In the genomic region with DNA sequence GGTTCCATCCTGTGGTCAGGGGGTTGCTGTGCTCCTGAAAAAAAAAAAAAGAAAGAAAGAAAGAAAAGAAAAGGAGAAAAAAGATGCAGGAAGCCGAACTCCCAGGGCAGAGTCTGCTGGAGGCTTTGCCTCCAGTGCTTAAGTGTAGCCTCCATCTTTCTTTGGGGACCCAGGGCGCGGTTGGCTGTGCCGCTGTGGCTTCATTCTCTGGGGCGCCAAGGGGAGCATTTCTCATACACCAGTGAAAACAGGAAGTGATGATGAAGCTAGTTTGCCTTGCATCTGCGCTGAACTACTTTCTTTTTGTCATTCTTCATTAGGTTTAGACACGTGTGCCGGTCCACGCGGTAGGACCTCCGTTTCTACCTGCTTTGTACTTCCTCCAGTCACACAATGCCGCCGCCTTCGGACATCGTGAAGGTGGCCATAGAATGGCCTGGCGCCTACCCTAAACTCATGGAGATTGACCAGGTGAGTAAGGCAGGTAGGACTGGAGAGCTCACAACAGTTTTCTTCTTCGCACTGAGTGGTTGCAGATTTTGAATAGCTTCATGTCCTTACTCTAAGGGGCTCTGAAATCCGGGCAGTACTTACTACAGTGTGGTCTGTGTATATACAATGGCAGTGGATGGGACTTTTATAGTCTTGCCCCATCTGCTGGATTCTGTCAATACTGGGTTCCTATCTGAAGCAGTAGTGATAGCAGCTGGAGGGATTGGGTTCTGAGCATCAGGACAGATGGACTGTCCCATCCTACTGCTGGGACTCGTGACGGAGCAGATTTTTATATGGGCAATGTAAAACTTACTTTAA, we compare ENCODE assay signal across 9 mouse cellular contexts.
DNase-seq lines count a peak whose midpoint lies in the region; ATAC-seq and TF ChIP-seq lines count a peak whose summit lies in the region.
"Had no signal": no experiment of that assay in that cellular context is flagged by ENCODE, and none has a peak within 500 bp of the region (broad histone marks: within the 10 kb centered on the region; RNA-seq: fewer than 3 reads in every experiment).

No protein-coding gene starts in this region.

- H3K4me3 ChIP-seq in gastrocnemius, adult 2 months = peak overlapping the region; percentile 59
- peak overlapping the region; percentile 83 for H3K4me3 ChIP-seq in bone marrow macrophage, adult 2 months (ENCODE audit: insufficient read depth, low read length)
- H3K4me3 ChIP-seq in liver, embryonic 16.5 days (ENCODE audit: low read depth, low read length) = peak overlapping the region; percentile 39
- H3K4me3 ChIP-seq: myocyte had no signal

- no peak for TF ChIP-seq POLR2A in bone marrow macrophage, adult 2 months (IDR thresholded peaks at IDR 0.05; ENCODE audit: borderline replicate concordance, low read depth, low read length)

- H3K27me3 ChIP-seq in liver, embryonic 16.5 days (ENCODE audit: control insufficient read depth, insufficient read depth, low read depth, low read length) = peaks cover 13% of the 10 kb centered on the region

- H3K36me3 ChIP-seq in liver, embryonic 16.5 days (ENCODE audit: control insufficient read depth, insufficient read depth) = no peaks in the 10 kb centered on the region

- H3K4me2 ChIP-seq in liver, embryonic 16.5 days (ENCODE audit: low read depth, low read length) = peak overlapping the region; percentile 39

- TF ChIP-seq CTCF in gastrocnemius, adult 2 months (IDR thresholded peaks at IDR 0.05) = peak; percentile 13; the same call in 1 of the 2 replicates
- TF ChIP-seq CTCF in bone marrow macrophage, adult 2 months (IDR thresholded peaks at IDR 0.05; ENCODE audit: low read depth, low read length) = no peak; the same call in 1 of the 2 replicates

- H3K9ac ChIP-seq in liver, embryonic 16.5 days (ENCODE audit: low read depth, low read length) = no peak overlapping the region

- H3K9me3 ChIP-seq in liver, embryonic 16.5 days (replicated peaks; ENCODE audit: control insufficient read depth, low read length) = no peaks in the 10 kb centered on the region

- H3K27ac ChIP-seq in gastrocnemius, adult 2 months = peak overlapping the region; percentile 73
- H3K27ac ChIP-seq in bone marrow macrophage, adult 2 months (ENCODE audit: insufficient read depth, low read depth, low read length) = peak overlapping the region; percentile 98
- peak overlapping the region; percentile 20 for H3K27ac ChIP-seq in liver, embryonic 16.5 days (ENCODE audit: low read length)

- DNase-seq in gastrocnemius, adult 2 months = no peak
- DNase-seq in gastrocnemius, postnatal 10 days = no peak
- DNase-seq in spleen, postnatal 10 days (ENCODE audit: low spot score in 2 of 2) = peak; percentile 42 to 75
- no peak for DNase-seq in cerebellum, postnatal 4 days (ENCODE audit: low spot score in 2 of 2)
- DNase-seq in cerebellum, adult 18-20 months = no peak
- DNase-seq in retina, embryonic 14.5 days (ENCODE audit: low spot score) = no peak

- peaks cover 54% of the 10 kb centered on the region for H3K4me1 ChIP-seq in bone marrow macrophage, adult 2 months (ENCODE audit: control insufficient read depth, insufficient read depth, low read length)
- peaks cover 19% of the 10 kb centered on the region for H3K4me1 ChIP-seq in liver, embryonic 16.5 days (ENCODE audit: control insufficient read depth, low read depth, low read length)

- no peak for ATAC-seq in liver, embryonic 16.5 days (ENCODE audit: low read depth)

- 23% methylated on average over 20 of the region's 20 CpGs for WGBS in liver, embryonic 16.5 days (ENCODE audit: insufficient replicate concordance)

- intact Hi-C loops in gastrocnemius, adult 2 months (cut with DNase I) = loop anchor here (5.0 to 10.0 kb wide), 2 partner anchors 50 to 93 kb away; partner anchors contain the start of gene Elmo1

Comparison
In these comparisons a context has a peak if more than half of its experiments do, and no peak if none do; other contexts are left out.
1. DNase-seq: peak in spleen, postnatal 10 days (2 of 2); none in gastrocnemius, adult 2 months (single experiment), gastrocnemius, postnatal 10 days (single experiment), cerebellum, postnatal 4 days (0 of 2), cerebellum, adult 18-20 months (0 of 2) and retina, embryonic 14.5 days (single experiment).
2. H3K27ac ChIP-seq: peak in every context shown above with its lines; median percentile 98 in bone marrow macrophage, adult 2 months; 73 in gastrocnemius, adult 2 months; 20 in liver, embryonic 16.5 days.
3. Peak in every context shown above with its lines, with median percentiles within 50 percentile points of each other: H3K4me3 ChIP-seq.